Mouse (Mus musculus) heart, adult 10 weeks (tissue): ENCODE measurements around the gene Apobec4. TPM values are rescaled to one million over a fixed set of nuclear protein-coding genes. Genes with fewer than 3 reads are reported as not detected.

Source experiments
- polyA plus RNA-seq: library from polyadenylated mRNA; stranded (reverse); fragments of 350-450 nt; fragmentation: Illumina TruSeq; extraction: RNeasy Lipid Tissue Mini Kit (QIAGEN cat#74804); gene quantifications from one replicate; pipeline ENCODE4 v1.2.3, GENCODE M21; 2014; ENCODE audit warnings: low read depth, low replicate concordance

Apobec4 gene
- not detected for polyA plus RNA-seq

GRCm38 (mm10) chr1:152750312-152750965 lies at the start of gene Apobec4:
Gene Apobec4 (plus strand): TSS chr1:152750551.

GRCm38 (mm10) chr1:152766032-152766772 lies 15.9 kb downstream of the Apobec4 start, which contains the start of the genes Rgl1 and Arpc5:
Gene Rgl1 (minus strand): TSS chr1:152766351.
Gene Arpc5 (plus strand): TSS chr1:152766542.

GRCm38 (mm10) chr1:152799897-152800296 lies 49.5 kb downstream of the Apobec4 start, which contains the start of gene Ncf2:
Gene Ncf2 (plus strand): TSS chr1:152800194.

Other genes starting within 250 kb of the Apobec4 start
- 19.1 TPM for gene Rgl1, start 15.8 kb downstream of the Apobec4 start, polyA plus RNA-seq
- 37.6 TPM for gene Arpc5, start 16.0 kb downstream of the Apobec4 start, polyA plus RNA-seq
- 3.6 TPM for gene Ncf2, start 49.6 kb downstream of the Apobec4 start, polyA plus RNA-seq
- 36.3 TPM for gene Smg7, start 152.1 kb downstream of the Apobec4 start, polyA plus RNA-seq
- 0.18 TPM for gene Nmnat2, start 204.4 kb downstream of the Apobec4 start, polyA plus RNA-seq